Mouse (Mus musculus) thymus, postnatal 0 days (tissue): ENCODE results near the gene Gm42417. TPM values are rescaled to one million over a fixed set of nuclear protein-coding genes. Genes with fewer than 3 reads are reported as not detected.

ENCODE experiments used
- DNase-seq: peaks from one replicate; pipeline ENCODE4 v3.0.0-alpha.2; 2015; ENCODE audit warnings: low spot score
- polyA plus RNA-seq: library from polyadenylated mRNA; unstranded; fragments of >200 nt; fragmentation: Nextera tagmentation; extraction: Ambion mirVana; gene quantifications from 2 replicates; pipeline ENCODE4 v1.2.1, GENCODE M21; 2015

Gm42417 gene
- 0.26 and 0.60 TPM in 2 replicates for polyA plus RNA-seq

DNA sequence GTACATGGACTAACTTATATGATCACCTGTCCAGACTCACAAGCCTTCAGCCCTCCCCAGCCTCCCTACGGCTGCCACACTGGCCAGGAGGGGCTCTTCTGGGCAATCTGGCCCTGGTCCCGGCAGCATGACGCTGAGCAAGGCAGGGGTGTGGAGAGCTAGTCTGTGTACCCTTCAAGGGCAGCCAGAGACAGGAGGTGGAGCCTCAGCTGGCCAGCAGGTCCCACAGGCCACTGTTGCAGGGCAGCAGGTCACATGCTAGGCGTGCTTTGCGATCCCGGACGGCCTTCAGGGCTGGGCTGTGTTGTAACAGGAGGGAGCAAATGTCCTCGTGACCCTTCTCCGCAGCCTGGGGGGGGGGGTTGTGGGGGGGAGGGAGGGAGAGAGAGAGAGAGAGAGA is at the start of gene Gm42417:
TSS of gene Gm42417 (minus strand) at position 244 of the 400 bp plus-strand sequence.
- DNase-seq = no peak

DNA sequence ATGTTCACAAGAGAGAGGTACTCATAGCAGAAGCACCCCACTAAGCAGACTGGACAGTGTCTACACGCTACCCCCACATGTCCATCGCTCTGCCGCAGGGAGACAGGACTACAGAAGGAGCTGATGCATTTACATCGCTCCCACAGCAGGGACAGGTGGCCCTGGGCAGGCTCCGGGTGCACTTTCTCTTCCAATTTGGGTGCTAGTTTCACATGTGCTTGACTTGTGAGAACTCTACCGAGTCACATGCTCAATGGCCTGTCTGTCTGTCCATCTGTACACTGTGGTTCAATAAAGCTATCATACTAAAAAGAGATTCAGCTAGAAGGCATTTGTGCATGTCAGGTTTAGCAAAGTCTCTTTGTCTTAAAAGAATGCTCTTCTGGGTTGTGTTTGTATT is 48.6 kb upstream of the Gm42417 start:
- DNase-seq = no peak

DNA sequence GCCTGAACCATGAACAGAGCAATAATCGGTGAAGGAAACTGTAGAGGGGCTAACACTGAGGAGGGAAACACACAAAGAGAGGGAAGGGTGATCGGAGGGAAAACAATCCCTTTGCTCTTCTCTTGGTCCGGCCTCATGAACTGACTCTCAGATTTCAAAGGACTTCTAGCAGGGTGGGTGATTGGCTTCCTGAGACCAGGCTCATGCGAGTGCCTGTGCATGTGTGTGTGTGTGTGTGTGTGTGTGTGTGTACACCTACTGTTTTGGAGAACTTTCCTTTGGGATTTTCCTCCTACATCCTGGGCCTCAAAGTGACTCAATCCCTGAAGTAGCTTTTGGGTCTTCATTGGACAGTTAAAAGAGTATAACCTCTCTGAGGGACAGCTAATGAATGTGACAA is 47.1 kb upstream of the Gm42417 start:
- DNase-seq = no peak

DNA sequence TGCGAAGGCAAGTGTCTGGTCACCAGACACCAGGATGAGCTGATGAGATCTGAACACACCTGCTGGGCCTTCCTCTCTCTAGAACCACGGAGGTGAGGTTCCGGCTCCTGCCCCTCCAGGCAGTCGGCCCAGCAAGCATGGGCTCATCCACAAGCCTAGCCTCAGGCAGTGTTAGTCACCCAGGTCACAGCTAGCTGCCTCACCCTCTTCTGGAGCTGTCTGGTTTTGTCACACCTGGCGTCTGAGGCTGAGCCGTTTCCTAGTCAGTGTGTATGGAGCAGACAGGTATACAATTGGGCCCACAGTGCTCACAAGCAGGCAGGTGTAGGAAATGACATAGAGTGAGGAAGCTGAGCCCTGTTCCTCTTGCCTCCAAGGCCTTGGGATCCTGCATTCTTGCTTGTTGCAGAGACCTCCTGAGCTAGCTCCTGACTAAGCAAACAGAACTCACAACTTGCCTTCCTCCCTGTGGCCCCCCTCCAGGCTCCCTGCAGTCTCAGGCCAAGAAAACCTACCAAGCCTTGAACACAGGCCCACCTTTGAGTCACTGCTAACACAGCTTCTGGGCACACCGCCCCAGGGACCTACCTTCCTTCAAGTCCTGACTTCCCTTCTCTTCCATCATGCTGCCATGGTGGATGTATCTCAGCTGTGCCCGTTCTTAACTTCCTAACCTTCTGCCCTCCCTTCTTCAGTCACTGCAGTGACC is 44.3 kb upstream of the Gm42417 start:
- DNase-seq = no peak

DNA sequence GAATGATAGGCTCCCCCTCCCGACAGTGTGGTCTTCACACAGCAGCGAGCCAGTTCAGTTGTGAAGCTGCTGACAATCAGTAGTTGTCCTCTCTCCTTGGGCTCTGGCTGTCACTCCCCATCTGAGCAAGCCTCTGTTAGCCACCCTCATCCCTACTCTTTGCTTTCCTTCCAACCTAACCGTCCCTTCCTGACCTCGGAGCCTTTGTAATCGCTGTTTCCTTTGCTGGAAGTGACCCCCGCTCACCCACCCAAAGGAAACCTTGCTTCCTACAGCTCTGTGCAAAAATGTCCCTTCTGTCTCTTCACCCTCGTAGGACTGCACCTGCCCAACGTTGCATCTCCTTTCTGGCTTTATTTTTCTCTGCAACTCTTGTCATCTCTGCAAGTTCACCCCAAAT is 43.0 kb upstream of the Gm42417 start:
- DNase-seq = no peak

DNA sequence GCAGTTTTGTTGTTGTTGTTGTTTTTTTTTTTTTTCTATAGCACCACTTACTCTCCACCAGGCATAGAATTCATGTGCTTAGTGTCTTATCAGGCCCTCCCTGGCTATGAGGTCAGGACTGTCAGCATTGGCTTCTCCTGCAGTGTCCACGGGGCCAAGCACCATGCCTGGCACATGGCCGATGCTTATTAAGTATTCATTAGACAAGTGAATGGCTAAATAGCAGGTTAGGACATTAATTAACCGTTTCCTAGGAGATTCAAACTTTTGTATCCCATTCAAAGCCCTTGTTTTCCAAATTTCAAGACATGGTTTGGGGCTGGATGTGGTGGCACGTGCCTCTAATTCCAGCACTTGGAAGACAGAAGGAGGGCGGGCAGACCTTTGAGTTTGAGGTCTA is 42.0 kb upstream of the Gm42417 start:
- DNase-seq = no peak

DNA sequence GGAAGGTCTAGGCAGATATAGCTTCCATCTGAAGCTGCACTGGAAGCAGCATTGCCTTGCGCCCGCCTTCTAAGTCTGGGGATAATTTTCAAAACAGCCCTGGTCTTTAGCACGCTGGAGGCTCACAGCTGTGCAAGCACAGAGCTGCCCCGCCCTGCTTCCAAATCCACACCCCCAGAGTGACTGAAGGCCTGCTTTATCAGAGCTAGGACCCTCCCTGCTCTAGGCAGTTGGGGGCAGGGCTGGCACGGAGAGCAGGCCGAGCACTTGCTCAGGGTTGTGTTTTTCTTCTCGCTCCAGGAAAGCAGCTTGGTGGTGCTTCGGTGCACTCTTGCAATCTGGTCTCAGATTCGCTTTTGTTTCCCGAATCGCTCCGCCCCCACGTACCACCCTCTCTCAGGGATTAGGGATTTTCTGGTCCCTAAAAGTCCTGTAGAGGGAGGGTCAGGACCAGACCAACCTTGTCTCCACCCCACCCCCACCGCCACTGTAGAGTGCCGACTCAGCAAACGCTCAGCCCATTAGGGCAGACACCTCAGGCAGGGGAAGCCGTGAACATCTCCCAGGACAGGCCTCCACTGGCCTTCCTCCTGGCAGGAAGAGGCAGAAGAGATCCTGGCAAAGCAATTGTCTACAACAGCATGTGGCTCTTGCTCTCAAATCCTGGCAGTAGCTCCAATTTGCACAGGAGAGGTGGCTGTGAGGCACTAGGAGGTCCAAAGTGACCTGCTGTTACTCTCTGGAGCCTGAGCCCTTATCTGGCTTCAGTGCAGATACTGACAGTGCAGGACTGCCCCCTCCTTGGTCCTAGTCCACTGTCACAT is 41.4 kb upstream of the Gm42417 start:
- DNase-seq = no peak

DNA sequence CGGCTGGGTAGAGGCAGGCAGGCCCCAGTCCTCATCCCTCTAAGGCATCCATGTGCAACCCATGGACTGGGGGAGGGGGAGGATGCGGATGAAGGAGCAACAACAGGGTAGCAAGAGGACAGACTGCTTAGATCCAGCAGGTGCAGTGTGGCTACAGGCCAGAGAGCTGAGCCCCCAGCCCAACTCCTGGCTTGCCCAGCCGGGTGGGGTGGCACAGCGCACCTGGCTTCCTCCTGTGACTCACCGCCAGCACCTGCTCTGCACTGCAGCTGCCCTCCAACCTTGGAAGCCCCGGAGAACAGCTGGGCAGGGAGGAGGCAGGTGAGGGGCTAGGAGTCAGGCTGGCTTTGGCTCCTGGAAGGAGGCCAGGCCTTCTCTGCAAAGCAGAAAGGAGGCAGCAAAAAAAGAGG is 40.8 kb upstream of the Gm42417 start:
- peak; percentile 76 for DNase-seq

DNA sequence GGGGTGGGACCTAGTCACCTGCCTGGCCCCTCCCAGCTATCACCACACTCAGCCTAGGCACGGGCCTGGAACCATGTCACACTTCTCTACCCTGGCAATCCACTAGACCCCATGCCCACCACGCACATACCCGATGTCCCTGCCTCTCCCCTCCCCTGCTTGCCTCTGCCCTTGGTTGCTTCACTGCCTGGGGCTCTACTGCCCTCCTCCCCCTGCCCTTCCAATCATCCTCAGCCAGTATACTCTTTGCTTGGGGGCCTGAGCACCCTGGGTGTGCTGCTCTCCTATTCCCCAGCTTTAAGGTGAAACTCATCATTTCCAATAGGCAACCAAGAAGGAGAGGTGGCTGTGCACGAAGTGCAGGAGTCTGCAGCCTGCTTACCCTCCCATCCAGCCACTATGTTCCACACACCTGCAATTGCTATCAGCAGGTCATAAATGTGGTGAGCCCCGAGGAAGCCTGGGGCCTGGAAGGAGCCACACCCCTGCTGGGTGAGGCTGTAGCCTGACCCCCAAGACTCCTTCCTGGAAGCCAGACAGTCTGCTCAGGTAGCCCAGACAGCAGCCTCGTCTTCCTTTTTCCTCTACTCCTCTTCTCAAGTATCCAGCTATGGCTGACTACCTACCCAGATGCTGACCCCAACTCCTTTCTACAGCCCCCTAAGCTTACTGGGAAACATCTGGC is 37.9 kb upstream of the Gm42417 start:
- no peak for DNase-seq

DNA sequence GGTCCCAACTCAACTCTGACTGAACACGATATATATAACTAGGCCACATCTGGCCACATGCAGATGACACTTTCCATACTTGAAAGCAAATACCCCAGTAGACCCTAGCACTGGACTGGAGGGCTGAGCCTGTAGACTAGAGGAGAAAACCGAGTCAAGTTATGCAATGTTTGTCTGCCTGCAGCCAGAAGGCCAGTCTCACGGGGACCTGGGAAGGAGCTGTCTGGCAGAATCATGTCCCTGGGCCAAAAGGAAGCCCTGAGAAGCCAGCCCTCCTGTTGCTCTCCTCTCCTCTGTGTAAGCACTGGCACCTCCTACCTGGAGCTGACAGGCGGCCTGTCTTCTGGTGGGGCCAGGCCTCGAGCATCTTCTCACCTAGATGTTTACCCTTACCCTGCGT is 36.1 kb upstream of the Gm42417 start:
- no peak for DNase-seq

DNA sequence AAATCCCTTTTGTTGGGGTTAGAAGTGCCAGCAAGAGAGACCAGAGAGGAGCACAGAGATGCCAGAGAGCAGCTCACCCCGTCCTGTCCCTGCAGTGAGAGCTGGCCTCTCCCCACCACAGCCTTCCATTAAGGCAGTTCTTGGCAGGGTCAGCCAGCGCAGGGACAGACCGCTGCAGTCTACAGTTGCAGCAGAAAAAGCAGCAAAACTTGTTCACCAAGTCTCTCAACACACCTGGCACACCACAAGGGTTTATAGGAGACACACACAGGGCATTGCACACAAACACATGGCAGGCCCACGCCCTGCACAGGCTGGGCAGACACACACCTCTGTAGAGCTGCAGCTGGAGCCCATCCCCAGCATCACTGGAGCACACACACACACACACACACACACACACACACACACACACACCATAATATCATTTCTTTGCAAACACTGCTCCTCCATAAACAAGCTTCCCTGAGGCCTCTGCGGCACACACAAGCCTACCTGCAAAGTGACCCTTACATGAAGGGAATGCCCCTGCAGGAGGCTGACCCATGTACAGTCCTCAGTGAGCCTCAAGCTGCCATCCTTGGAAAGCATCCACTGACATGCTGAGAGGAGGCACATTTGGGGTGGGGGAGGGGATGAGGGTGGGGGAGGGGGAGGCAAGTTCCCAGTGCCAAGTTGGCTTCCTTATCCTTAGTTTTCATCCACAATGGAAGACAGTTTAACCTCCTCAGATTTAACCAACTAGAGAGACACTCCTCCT is 35.1 kb upstream of the Gm42417 start:
- DNase-seq = no peak

DNA sequence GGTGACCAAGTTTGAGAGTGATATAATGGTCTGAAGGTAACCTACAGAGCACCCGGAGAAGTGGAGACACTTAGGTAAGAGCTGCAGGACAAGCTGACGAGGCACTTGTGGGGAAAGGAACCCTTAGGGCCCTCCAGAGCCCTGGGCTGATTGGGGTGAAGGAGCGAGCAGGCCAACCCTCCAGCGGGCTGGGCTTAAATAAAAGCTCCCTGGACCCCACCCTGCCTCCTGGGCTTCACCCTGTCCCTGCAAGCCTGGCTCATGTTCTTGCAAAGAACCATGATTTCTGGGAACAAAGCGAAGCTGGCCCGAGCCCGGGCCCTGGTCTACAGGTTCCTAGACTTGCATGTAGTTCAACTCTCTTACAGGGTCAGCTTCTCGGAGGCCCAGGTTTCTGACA is 34.3 kb upstream of the Gm42417 start:
- DNase-seq = no peak

DNA sequence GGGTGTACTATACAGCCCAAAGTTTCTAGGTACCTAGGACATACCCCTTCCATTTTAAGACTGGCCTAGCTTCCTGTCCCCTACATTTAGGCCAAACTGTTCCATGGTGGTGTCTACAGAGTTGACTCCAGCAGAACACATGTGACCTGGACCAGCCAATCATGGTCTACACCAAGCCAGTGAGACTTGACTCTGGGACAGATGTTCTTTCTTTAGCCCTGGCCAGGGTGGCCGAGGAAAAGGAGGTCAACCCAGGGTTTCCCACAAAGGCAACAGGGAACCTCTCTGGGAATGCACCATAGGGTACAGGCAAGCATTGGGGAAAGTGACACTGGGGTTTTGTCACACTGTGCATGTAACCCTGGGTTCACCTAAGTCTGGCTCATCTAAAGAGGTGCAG is 33.5 kb upstream of the Gm42417 start:
- no peak for DNase-seq

DNA sequence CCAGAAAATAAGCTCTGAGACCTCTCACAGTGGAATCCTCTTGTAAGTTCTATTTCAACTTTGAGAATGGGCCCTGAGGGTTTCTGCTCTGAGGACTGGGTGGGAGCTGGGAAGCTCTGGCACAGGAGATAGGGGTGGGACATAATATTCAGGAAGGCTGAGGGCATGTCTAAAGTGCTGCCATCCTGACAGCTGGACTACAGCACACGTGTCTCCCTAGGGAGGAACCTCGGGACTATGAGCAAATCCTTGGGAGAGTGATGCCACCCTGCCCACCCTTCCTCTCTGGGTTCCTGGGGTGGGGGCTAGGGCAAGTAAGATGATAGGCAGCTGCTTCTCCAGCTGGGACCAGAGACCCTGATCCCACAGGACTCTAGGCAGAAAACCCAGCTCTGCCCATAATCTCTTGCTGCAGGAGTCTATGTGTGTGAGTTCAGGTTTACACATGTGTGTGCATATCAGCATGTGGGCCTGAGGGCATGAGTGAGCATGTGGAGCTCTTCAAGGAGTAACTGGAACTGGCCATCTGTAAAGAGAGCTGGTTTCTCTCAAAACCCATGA is 33.0 kb upstream of the Gm42417 start:
- DNase-seq = no peak

DNA sequence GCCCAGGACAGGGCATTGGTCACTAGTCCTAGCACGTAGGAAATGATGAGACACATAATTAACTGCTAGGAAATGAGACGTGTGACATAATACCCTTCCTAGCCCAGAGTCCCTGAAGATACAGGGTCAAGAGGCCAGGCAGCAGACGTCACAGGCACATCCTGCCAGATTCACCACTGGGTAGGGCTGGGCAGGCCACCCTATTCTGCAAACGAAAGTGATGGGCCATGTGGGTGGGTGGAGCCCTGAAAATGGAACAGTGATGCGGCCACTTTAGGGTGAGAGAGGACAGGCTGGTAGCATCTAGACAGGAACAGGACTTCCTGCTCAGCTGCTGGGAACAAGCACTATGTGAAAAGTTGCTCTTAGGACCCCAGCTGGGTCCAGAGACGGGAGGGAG is 32.4 kb upstream of the Gm42417 start:
- DNase-seq = no peak

DNA sequence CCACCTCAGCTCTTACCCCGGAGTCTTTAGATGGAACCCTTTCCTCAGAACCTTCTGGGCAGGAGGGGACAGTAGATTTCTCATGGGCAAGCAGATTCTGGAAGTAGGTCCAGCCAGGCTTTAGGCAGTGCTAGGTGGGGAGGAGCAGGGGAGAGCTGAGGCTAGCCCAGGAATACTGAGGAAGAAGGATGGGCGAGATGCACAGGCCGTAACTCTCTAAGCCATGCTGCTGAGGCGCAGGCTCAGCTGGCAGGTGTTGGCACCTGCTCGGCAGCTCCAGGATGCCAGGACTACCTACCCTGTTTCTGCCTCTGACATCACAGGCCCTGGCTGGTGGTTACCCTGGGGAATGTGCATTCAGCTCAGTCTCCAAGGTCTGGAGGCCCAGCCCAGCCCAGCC is 31.1 kb upstream of the Gm42417 start:
- DNase-seq = no peak

DNA sequence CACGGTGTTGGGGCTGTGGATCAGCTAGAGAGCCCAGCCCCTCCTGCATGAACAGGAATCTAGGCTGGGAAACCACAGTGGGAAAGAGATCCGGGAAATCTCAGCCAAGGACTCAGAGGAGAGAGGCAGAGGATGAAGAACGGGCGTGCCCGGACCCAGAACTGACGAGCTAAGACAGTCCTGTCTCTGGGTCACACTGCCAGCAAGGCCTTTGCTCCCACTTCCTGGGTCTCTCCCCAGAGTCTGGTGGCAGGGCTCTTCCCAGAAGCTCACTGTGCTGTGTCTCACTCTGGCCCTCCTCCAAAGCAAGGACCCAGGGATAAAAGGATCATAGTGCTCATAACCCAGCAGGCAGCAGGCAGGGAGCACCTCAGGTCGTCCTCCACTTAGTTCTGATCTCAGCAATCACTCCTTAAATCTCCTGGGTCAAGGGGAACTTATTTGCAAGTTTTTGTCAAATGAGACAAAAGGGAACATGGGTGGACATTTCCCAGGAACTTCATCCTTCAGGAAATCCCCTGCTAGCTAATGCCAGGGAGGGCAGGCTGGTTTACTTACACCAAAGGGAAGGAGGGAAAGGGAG is 30.6 kb upstream of the Gm42417 start:
- no peak for DNase-seq

DNA sequence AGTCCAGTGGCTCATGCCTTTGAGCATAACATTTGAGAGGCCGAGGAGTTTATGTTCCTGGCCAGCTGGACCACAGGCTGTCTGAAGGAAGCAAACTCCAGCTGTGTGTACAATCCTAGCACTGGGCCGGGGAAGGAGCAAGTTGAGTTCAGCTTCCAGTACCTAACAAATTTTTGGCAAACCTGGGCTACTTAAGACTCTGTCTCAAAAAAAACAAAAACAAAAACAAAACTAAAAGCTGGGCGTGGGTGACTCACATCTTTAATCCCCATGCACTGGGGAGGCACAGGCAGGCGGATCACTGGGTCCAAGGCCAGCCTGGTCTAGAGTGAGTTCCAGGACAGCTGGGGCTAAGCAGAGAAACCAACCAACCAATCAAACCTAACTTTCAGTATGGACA is 29.5 kb upstream of the Gm42417 start:
- no peak for DNase-seq

DNA sequence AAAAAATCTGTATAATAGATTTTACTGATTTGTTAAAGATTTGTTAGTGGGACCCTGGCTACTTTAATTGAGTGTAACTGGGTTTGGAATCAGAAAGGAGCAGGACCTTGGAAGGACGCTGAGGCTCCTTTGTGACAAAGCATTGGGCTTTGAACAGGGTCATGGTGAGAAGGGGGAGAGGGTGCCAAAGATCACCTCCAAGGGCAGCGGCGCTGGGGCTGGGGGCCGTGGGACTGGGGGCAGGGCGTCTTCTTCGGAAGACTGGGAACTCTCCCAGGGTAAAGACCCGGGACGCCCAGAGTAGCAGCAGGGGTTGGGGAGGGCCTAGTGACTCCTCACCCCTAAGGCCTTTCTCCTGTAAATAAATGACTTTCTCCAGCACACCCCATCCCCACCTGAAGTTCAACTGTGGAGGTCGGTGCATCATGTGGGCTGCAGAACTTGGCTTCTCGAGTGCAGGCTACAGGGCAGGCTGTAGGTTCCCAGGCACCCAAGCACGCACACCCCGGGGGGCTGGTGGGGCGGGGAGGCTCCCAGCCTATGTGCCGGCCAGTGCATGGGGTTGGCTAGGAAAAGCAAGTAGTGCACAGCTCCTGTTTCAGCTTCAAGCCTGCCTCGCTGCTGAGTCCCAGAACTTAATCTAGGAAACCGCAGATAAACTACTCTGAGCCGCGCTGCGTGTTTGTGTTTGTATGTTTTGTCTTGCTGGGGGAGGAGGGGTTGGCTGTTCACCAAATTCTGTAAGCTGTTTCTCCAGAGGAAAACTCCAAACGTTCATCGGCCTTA is 28.8 kb upstream of the Gm42417 start:
- DNase-seq = no peak

DNA sequence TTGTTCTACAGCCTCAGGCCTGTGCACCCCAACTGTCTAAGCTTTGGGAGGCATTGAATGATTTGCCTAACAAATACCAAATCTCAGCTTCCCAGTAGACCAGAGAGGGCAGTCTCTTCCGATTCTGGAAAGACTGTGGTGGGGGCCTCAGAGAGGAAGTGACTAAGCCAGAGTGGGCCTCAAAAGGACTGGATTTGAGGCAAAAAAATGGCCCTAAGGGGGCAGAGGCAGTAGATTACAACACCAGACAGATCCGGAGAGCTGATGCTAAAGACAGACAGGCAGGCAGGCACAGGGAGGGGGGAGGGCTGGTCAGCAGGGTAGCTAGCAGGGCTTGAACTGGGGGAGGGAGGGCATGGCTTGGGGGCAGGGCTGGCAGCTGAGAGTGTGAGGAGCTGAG is 27.2 kb upstream of the Gm42417 start:
- DNase-seq = no peak
